Mouse (Mus musculus): ENCODE results near the gene Mpp6.

- TF ChIP-seq CTCF (IDR thresholded peaks at IDR 0.05; ENCODE audit: control insufficient read depth, insufficient read depth, insufficient replicate concordance, low read depth, low read length) (peak; percentile 88; the same call in 1 of the 2 replicates), POLR2A (IDR thresholded peaks at IDR 0.05; ENCODE audit: control insufficient read depth, low read depth, low read length) (no peak)
Measured at GRCm38 (mm10) chr6:50220863-50221262, 110.8 kb downstream of the Mpp6 start.
